Mouse (Mus musculus): ENCODE results near the gene Tcta. TPM values are rescaled to one million over a fixed set of nuclear protein-coding genes. Genes with fewer than 3 reads are reported as not detected.

Gene Tcta
- total and polyA plus RNA-seq, 3 experiments: 3.4 to 7.0 TPM; not detected in 1

DNA sequence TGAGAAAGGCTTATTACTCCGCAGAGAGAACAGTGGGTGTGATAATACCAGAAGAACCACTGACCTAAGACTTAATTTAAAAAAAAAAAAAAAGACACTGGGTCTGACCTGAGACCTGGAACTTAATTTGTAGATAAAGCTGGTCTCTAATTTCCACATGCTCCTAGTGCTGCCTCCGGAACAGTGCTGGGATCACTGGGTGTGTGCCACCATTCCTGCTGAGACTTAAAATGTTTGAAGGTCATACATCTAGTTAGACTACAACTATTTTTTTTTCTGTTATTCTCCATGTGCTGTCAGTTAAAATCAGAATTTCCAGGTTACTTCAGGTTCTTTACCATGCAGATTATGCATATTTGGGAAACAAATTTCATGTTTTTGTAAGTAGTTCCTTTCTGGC is 2.2 kb upstream of the Tcta start:
- Histone ChIP-seq H3K79me2 (ENCODE audit: control insufficient read depth, insufficient read depth, low read length, poor library complexity) (peaks cover 68% of the 10 kb centered on the region), H3K36me3 (ENCODE audit: control insufficient read depth in 1 of 2, insufficient read depth in 2 of 2, low read length in 2 of 2) (peaks cover 6 to 50% of the 10 kb centered on the region in 2 experiments), H3K4me3 (ENCODE audit: control insufficient read depth in 1 of 2, insufficient read depth in 1 of 2, low read depth in 2 of 2, low read length in 2 of 2) (peak overlapping the region; percentile 47 to 87), H3K9me3 (replicated peaks; ENCODE audit: insufficient read depth, low read length) (no peaks in the 10 kb centered on the region), H3K9ac (ENCODE audit: control insufficient read depth, low read depth, low read length, poor library complexity, severe bottlenecking) (peak overlapping the region; percentile 99), H3K4me1 (ENCODE audit: control insufficient read depth in 1 of 2, insufficient read depth in 2 of 2, low read length in 2 of 2) (peaks cover 4 to 21% of the 10 kb centered on the region in 2 experiments; a peak in 3 of 4 replicates), H3K27me3 (ENCODE audit: control insufficient read depth in 1 of 2, insufficient read depth in 2 of 2, low read length in 2 of 2) (no peaks in the 10 kb centered on the region), H3K27ac (ENCODE audit: control insufficient read depth, low read depth, low read length) (no peak overlapping the region)
- no peak for DNase-seq (ENCODE audit: low read depth, low spot score)
- TF ChIP-seq POLR2A (IDR thresholded peaks at IDR 0.05; ENCODE audit: control insufficient read depth in 1 of 2, insufficient read depth in 1 of 2, low read depth in 1 of 2, low read length in 2 of 2, poor library complexity in 1 of 2): no peak
- 0 out of 2 replicates have a peak, but pooled peaks have one; percentile 8 for TF ChIP-seq USF1 (IDR thresholded peaks at IDR 0.05; ENCODE audit: low read depth, low read length)
- TF ChIP-seq EP300 (IDR thresholded peaks at IDR 0.05; ENCODE audit: low read depth in 1 of 2, low read length in 2 of 2): no peak
- no peak for TF ChIP-seq MXI1 (IDR thresholded peaks at IDR 0.05; ENCODE audit: low read depth, low read length)
- TF ChIP-seq ZNF384 (IDR thresholded peaks at IDR 0.05; ENCODE audit: low read depth, low read length): peak; percentile 15; the same call in 1 of the 2 replicates
- TF ChIP-seq SIN3A (IDR thresholded peaks at IDR 0.05; ENCODE audit: low read length): no peak
- no peak for TF ChIP-seq BHLHE40 (IDR thresholded peaks at IDR 0.05; ENCODE audit: borderline replicate concordance, low read depth, low read length)
- TF ChIP-seq USF2 (IDR thresholded peaks at IDR 0.05; ENCODE audit: borderline replicate concordance in 1 of 2, insufficient read depth in 1 of 2, low read depth in 1 of 2, low read length in 2 of 2): no peak
- TF ChIP-seq ZC3H11A (IDR thresholded peaks at IDR 0.05; ENCODE audit: low read depth, low read length): no peak

- peak; percentile 64 for DNase-seq (ENCODE audit: low read depth, low spot score)
- no peaks in the 10 kb centered on the region for H3K9me3 ChIP-seq (replicated peaks; ENCODE audit: insufficient read depth, low read length)
- no peaks in the 10 kb centered on the region for H3K27me3 ChIP-seq (ENCODE audit: control insufficient read depth in 1 of 2, insufficient read depth in 2 of 2, low read length in 2 of 2)
- H3K36me3 ChIP-seq (ENCODE audit: control insufficient read depth in 1 of 2, insufficient read depth in 2 of 2, low read length in 2 of 2): peaks cover 2 to 46% of the 10 kb centered on the region in 2 experiments; a peak in 3 of 4 replicates
- H3K27ac ChIP-seq (ENCODE audit: control insufficient read depth, low read depth, low read length): peak overlapping the region; percentile 90
- peaks cover 60% of the 10 kb centered on the region for H3K79me2 ChIP-seq (ENCODE audit: control insufficient read depth, insufficient read depth, low read length, poor library complexity)
- H3K4me1 ChIP-seq (ENCODE audit: control insufficient read depth in 1 of 2, insufficient read depth in 2 of 2, low read length in 2 of 2): peaks cover 4 to 21% of the 10 kb centered on the region in 2 experiments; a peak in 3 of 4 replicates
- peak overlapping the region; percentile 87 to 98 for H3K4me3 ChIP-seq (ENCODE audit: control insufficient read depth in 1 of 2, insufficient read depth in 1 of 2, low read depth in 2 of 2, low read length in 2 of 2)
- peak overlapping the region; percentile 99 for H3K9ac ChIP-seq (ENCODE audit: control insufficient read depth, low read depth, low read length, poor library complexity, severe bottlenecking)
- TF ChIP-seq RCOR1 (IDR thresholded peaks at IDR 0.05; ENCODE audit: low read depth, low read length): no peak
- TF ChIP-seq CHD2 (IDR thresholded peaks at IDR 0.05; ENCODE audit: low read length): no peak
- no peak for TF ChIP-seq RAD21 (IDR thresholded peaks at IDR 0.05; ENCODE audit: low read depth, low read length)
- TF ChIP-seq MEF2A (IDR thresholded peaks at IDR 0.05; ENCODE audit: extremely low read depth, insufficient replicate concordance, low read depth, low read length, poor library complexity, severe bottlenecking): no peak
- TF ChIP-seq UBTF (IDR thresholded peaks at IDR 0.05; ENCODE audit: borderline replicate concordance, insufficient read depth, low read depth, low read length): no peak; the same call in 1 of the 2 replicates
- no peak for TF ChIP-seq EP300 (IDR thresholded peaks at IDR 0.05; ENCODE audit: low read depth in 1 of 2, low read length in 2 of 2)
- no peak for TF ChIP-seq MYC (IDR thresholded peaks at IDR 0.05; ENCODE audit: low read depth, low read length)
- TF ChIP-seq CTCF (IDR thresholded peaks at IDR 0.05 in 2 of 3, conservative IDR thresholded peaks at IDR 0.05 in 1 of 3; ENCODE audit: control insufficient read depth in 1 of 3, insufficient read depth in 1 of 3, low read depth in 2 of 3, low read length in 3 of 3, poor library complexity in 1 of 3, severe bottlenecking in 1 of 3): no peak
- no peak for TF ChIP-seq GATA1 (IDR thresholded peaks at IDR 0.05; ENCODE audit: low read depth, low read length)
- TF ChIP-seq MAFK (IDR thresholded peaks at IDR 0.05; ENCODE audit: borderline replicate concordance, low read depth, low read length): no peak
- TF ChIP-seq GABPA (IDR thresholded peaks at IDR 0.05; ENCODE audit: low read depth, low read length): no peak
- no peak for TF ChIP-seq KAT2A (conservative IDR thresholded peaks at IDR 0.05; ENCODE audit: low read depth, low read length)
- TF ChIP-seq MXI1 (IDR thresholded peaks at IDR 0.05; ENCODE audit: low read depth, low read length): peak; percentile 90
- no peak for TF ChIP-seq ZMIZ1 (IDR thresholded peaks at IDR 0.05; ENCODE audit: low read depth, low read length)
- no peak for TF ChIP-seq ETS1 (IDR thresholded peaks at IDR 0.05; ENCODE audit: low read depth, low read length)
- no peak for TF ChIP-seq HCFC1 (IDR thresholded peaks at IDR 0.05; ENCODE audit: low read depth, low read length)
- TF ChIP-seq POLR2A (IDR thresholded peaks at IDR 0.05; ENCODE audit: control insufficient read depth in 1 of 2, insufficient read depth in 1 of 2, low read depth in 1 of 2, low read length in 2 of 2, poor library complexity in 1 of 2): no peak
- peak; percentile 33 for TF ChIP-seq ZNF384 (IDR thresholded peaks at IDR 0.05; ENCODE audit: low read depth, low read length)
- TF ChIP-seq SMC3 (IDR thresholded peaks at IDR 0.05; ENCODE audit: low read depth, low read length): no peak
- peak; percentile 86 for TF ChIP-seq SIN3A (IDR thresholded peaks at IDR 0.05; ENCODE audit: low read length)
- no peak for TF ChIP-seq POLR2AphosphoS2 (IDR thresholded peaks at IDR 0.05; ENCODE audit: low read length)
- TF ChIP-seq USF1 (IDR thresholded peaks at IDR 0.05; ENCODE audit: low read depth, low read length): peak; percentile 93
- TF ChIP-seq ZC3H11A (IDR thresholded peaks at IDR 0.05; ENCODE audit: low read depth, low read length): no peak
- TF ChIP-seq USF2 (IDR thresholded peaks at IDR 0.05; ENCODE audit: borderline replicate concordance in 1 of 2, insufficient read depth in 1 of 2, low read depth in 1 of 2, low read length in 2 of 2): peak; percentile 35 to 73; a peak in 3 of 4 replicates
- no peak for TF ChIP-seq NRF1 (IDR thresholded peaks at IDR 0.05; ENCODE audit: insufficient read depth, low read depth, low read length, poor library complexity, severe bottlenecking)
Measured at GRCm38 (mm10) chr9:108307021-108307807, 1.3 kb upstream of the Tcta start.

All from MEL (cell line).